Mouse (Mus musculus) kidney, embryonic 15.5 days (tissue): ENCODE results near the gene Sfxn5. TPM values are rescaled to one million over a fixed set of nuclear protein-coding genes. Genes with fewer than 3 reads are reported as not detected.

Experiments used
- ATAC-seq: fragments of 200-750 bp; cut with Nextera tagmentation; replicated peaks from 2 replicates; pipeline ENCODE4 v1.8.0; 2017; ENCODE audit warnings: moderate TSS enrichment; ENCODE audit not compliant: low FRiP score
- H3K27ac ChIP-seq: fragments of 300-500 bp; sonication (generic); 2 replicates; pipeline ENCODE4 v1.5.1; 2015; ENCODE audit warnings: mild to moderate bottlenecking, inconsistent platforms
- H3K27me3 ChIP-seq: fragments of 300-500 bp; sonication (generic); 2 replicates; pipeline ENCODE4 v1.6.1; 2015; ENCODE audit warnings: inconsistent platforms
- H3K36me3 ChIP-seq: fragments of 300-500 bp; sonication (generic); 2 replicates; pipeline ENCODE4 v1.6.1; 2015; ENCODE audit warnings: inconsistent platforms
- H3K4me1 ChIP-seq: fragments of 300-500 bp; sonication (generic); 2 replicates; pipeline ENCODE4 v1.6.1; 2015; ENCODE audit warnings: inconsistent platforms
- H3K4me2 ChIP-seq: fragments of 300-500 bp; sonication (generic); 2 replicates; pipeline ENCODE4 v1.6.1; 2015; ENCODE audit warnings: moderate library complexity, mild to moderate bottlenecking, inconsistent platforms
- H3K4me3 ChIP-seq: fragments of 300-500 bp; sonication (generic); replicated peaks from 2 replicates; pipeline ENCODE4 v1.5.1; 2015; ENCODE audit warnings: mild to moderate bottlenecking, inconsistent platforms
- H3K9ac ChIP-seq: fragments of 300-500 bp; sonication (generic); 2 replicates; pipeline ENCODE4 v1.6.1; 2015; ENCODE audit warnings: mild to moderate bottlenecking, inconsistent platforms
- H3K9me3 ChIP-seq: fragments of 300-500 bp; sonication (generic); replicated peaks from 2 replicates; pipeline ENCODE4 v1.6.1; 2016; ENCODE audit warnings: inconsistent platforms
- WGBS: fragments of 180-500 bp; shearing (Covaris S2); methylation state at CpG from one replicate; pipeline ENCODE4 v1.1.7; 2015; ENCODE audit warnings: mixed read lengths; 5-methylcytosine and 5-hydroxymethylcytosine counted together
- polyA plus RNA-seq: library from polyadenylated mRNA; unstranded; fragments of >200 nt; fragmentation: Nextera tagmentation; extraction: Ambion mirVana; gene quantifications from 2 replicates; pipeline ENCODE4 v1.2.1, GENCODE M21; 2015

The Sfxn5 gene
- polyA plus RNA-seq, 1 experiment from 2014 or later = 12.9 TPM

- 90% methylated on average over 5 of the region's 5 CpGs for WGBS
- Histone ChIP-seq H3K4me2 (no peak overlapping the region), H3K36me3 (no peaks in the 10 kb centered on the region), H3K4me3 (no peak overlapping the region), H3K27me3 (no peaks in the 10 kb centered on the region), H3K4me1 (peaks cover 22% of the 10 kb centered on the region), H3K27ac (no peak overlapping the region), H3K9ac (no peak overlapping the region), H3K9me3 (no peaks in the 10 kb centered on the region)
- ATAC-seq = no peak
These were observed 30.1 kb upstream of the Sfxn5 start for GRCm38 (mm10) chr6:85363231-85363905.

DNA sequence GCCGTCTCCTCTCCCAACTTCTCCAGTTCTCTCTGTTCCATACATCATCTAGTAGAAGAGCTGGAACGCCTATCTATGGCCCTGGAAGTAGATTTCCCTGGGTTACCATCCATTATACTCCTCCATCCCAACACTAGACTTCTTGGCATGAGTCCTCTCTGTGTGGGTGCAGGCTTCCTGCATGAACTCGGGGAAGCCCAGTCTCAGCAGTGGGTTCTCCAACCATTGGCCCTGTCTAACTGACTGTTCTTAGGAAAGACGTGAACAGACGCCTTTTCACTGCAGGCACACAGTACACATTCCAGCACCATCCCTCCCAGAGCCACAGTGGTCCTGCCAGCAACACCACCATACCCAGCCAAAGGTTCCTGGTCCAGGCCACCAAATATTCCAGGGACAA lies 29.4 kb upstream of the Sfxn5 start:
- H3K4me3 ChIP-seq = no peak overlapping the region
- H3K27me3 ChIP-seq = no peaks in the 10 kb centered on the region
- H3K9ac ChIP-seq = no peak overlapping the region
- H3K9me3 ChIP-seq = no peaks in the 10 kb centered on the region
- no peak overlapping the region for H3K27ac ChIP-seq
- peaks cover 15% of the 10 kb centered on the region for H3K4me1 ChIP-seq
- 84% methylated on average over 5 of the region's 5 CpGs for WGBS
- ATAC-seq = no peak
- H3K4me2 ChIP-seq = no peak overlapping the region
- H3K36me3 ChIP-seq = no peaks in the 10 kb centered on the region

GRCm38 (mm10) chr6:85360311-85360710 lies 27.1 kb upstream of the Sfxn5 start:
- Histone ChIP-seq H3K9ac (no peak overlapping the region), H3K4me2 (no peak overlapping the region), H3K27me3 (no peaks in the 10 kb centered on the region), H3K36me3 (no peaks in the 10 kb centered on the region), H3K9me3 (no peaks in the 10 kb centered on the region), H3K4me3 (no peak overlapping the region), H3K4me1 (0 out of 2 replicates have a peak, but pooled peaks cover 3% of the 10 kb centered on the region), H3K27ac (no peak overlapping the region)
- 0 out of 2 replicates have a peak, but pooled peaks have one; percentile 29 for ATAC-seq
- WGBS = 85% methylated on average over 5 of the region's 5 CpGs

DNA sequence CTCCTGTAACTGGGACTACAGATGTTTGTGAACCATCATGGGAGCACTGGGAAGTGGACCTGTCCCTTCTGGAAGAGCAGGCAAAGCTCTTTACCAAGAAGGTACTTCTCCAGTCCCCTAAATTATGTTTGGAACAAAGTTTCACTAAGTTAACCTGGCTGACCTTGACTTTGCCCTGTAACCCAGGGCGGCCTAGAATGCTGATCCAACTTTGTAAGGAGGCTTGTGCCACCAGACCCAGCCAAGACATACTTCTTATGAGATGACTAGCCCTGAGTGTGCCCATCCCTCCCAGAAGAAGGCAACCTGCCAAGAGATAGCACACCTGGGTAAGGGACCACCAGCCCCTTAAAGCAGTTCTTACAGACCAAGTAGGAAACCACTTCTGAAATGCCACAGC lies 25.7 kb upstream of the Sfxn5 start:
- H3K9ac ChIP-seq = no peak overlapping the region
- H3K27ac ChIP-seq = no peak overlapping the region
- no peaks in the 10 kb centered on the region for H3K9me3 ChIP-seq
- no peaks in the 10 kb centered on the region for H3K27me3 ChIP-seq
- no peak for ATAC-seq
- H3K4me2 ChIP-seq = no peak overlapping the region
- H3K4me3 ChIP-seq = no peak overlapping the region
- H3K4me1 ChIP-seq = 0 out of 2 replicates have a peak, but pooled peaks cover 3% of the 10 kb centered on the region
- 78% methylated on average over 1 of the region's 1 CpGs for WGBS
- no peaks in the 10 kb centered on the region for H3K36me3 ChIP-seq

GRCm38 (mm10) chr6:85356682-85357465 lies 23.7 kb upstream of the Sfxn5 start:
- WGBS = 56% methylated on average over 4 of the region's 4 CpGs
- Histone ChIP-seq H3K4me2 (no peak overlapping the region), H3K4me1 (0 out of 2 replicates have a peak, but pooled peaks cover 3% of the 10 kb centered on the region), H3K27ac (peak overlapping the region; percentile 18), H3K36me3 (no peaks in the 10 kb centered on the region), H3K9ac (no peak overlapping the region), H3K4me3 (no peak overlapping the region), H3K9me3 (no peaks in the 10 kb centered on the region), H3K27me3 (no peaks in the 10 kb centered on the region)
- no peak for ATAC-seq

DNA sequence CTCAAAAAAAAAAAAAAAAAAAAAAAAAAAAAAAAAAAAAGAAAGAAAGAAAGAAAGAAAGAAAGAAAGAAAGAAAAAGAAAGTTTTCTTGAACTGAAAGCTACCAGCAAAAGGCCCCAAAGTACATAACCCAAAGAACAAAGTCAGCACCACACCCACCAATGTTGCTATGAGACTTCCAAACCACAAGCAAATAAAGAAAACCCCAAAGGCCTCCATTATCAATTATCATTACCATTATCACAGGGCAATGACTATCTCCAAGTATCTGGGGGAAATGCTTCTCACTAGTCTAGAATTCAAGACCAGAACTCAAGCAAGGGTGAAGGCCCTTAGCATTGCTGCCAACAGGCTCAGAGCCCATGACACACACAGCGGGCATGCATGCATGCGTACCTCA lies 22.5 kb upstream of the Sfxn5 start:
- no peak for ATAC-seq
- H3K9ac ChIP-seq = no peak overlapping the region
- H3K9me3 ChIP-seq = no peaks in the 10 kb centered on the region
- no peaks in the 10 kb centered on the region for H3K36me3 ChIP-seq
- 98% methylated on average over 2 of the region's 2 CpGs for WGBS
- no peaks in the 10 kb centered on the region for H3K27me3 ChIP-seq
- 0 out of 2 replicates have a peak, but pooled peaks cover 3% of the 10 kb centered on the region for H3K4me1 ChIP-seq
- H3K4me2 ChIP-seq = no peak overlapping the region
- H3K4me3 ChIP-seq = no peak overlapping the region
- H3K27ac ChIP-seq = no peak overlapping the region

- no peak for ATAC-seq
- WGBS = 75% methylated on average over 6 of the region's 6 CpGs
These were observed 21.5 kb upstream of the Sfxn5 start for GRCm38 (mm10) chr6:85354709-85355108.

DNA sequence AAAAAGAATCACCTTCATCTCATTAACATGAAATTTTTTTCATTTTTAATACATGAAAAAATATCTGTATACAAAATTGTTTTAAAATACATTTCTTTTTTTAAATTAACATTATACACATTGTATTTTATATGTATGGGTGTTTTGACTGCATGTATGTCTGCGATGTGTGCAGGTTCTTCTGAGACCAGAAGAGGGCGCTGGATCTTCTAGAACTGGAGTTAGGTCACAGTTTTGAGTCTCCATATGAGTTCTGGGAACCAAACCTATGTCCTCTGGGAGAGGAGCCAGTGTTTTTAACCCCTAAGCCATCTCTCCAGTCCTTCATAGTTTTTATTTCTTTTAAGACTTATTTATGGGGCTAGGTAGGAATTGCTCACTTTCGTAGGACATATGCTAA lies 20.5 kb upstream of the Sfxn5 start:
- Histone ChIP-seq H3K27me3 (no peaks in the 10 kb centered on the region), H3K9ac (no peak overlapping the region), H3K27ac (no peak overlapping the region), H3K4me1 (peaks cover 12% of the 10 kb centered on the region), H3K9me3 (no peaks in the 10 kb centered on the region), H3K4me3 (no peak overlapping the region), H3K4me2 (no peak overlapping the region), H3K36me3 (no peaks in the 10 kb centered on the region)
- no peak for ATAC-seq
- 65% methylated on average over 3 of the region's 3 CpGs for WGBS

More at GRCm38 (mm10) chr6:85354709-85355108, 21.5 kb upstream of the Sfxn5 start:
- Histone ChIP-seq H3K27me3 (no peaks in the 10 kb centered on the region), H3K27ac (no peak overlapping the region), H3K4me3 (no peak overlapping the region), H3K9me3 (no peaks in the 10 kb centered on the region), H3K4me2 (no peak overlapping the region), H3K4me1 (peaks cover 3% of the 10 kb centered on the region), H3K36me3 (no peaks in the 10 kb centered on the region), H3K9ac (no peak overlapping the region)

- Histone ChIP-seq H3K4me1 (peaks cover 9% of the 10 kb centered on the region), H3K27ac (no peak overlapping the region), H3K36me3 (peaks cover 14% of the 10 kb centered on the region), H3K9ac (no peak overlapping the region), H3K9me3 (no peaks in the 10 kb centered on the region), H3K27me3 (no peaks in the 10 kb centered on the region), H3K4me2 (no peak overlapping the region), H3K4me3 (no peak overlapping the region)
- 87% methylated on average over 1 of the region's 1 CpGs for WGBS
- no peak for ATAC-seq
These were observed 16.9 kb upstream of the Sfxn5 start for GRCm38 (mm10) chr6:85350157-85350556.

GRCm38 (mm10) chr6:85349246-85349645 lies 16.0 kb upstream of the Sfxn5 start:
- ATAC-seq = peak; percentile 78
- WGBS = 37% methylated on average over 7 of the region's 7 CpGs
- Histone ChIP-seq H3K4me2 (no peak overlapping the region), H3K27ac (peak overlapping the region; percentile 72), H3K4me3 (no peak overlapping the region), H3K27me3 (no peaks in the 10 kb centered on the region), H3K9ac (no peak overlapping the region), H3K36me3 (peaks cover 14% of the 10 kb centered on the region), H3K9me3 (no peaks in the 10 kb centered on the region), H3K4me1 (peaks cover 9% of the 10 kb centered on the region)

DNA sequence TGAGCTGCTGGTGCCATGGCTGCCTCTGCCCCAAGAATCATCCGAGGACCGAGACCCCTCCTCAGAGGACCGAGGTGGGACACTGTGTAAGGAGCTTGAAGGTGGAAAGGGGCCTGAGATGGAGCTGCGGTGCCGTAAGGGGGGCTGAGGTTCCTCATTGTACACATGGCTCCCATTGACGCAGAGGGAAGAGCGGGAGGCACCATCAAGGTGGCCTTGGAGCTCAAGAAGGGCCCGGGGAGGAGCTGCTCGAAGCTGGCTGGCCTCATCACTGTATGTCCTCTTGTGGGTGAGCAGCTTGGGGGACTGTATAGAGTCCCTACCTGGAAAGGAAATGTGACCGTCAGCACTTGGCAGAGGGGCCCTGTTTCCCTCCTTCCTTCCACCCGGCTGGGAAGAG lies 14.9 kb upstream of the Sfxn5 start:
- Histone ChIP-seq H3K9ac (no peak overlapping the region), H3K27ac (0 out of 2 replicates have a peak overlapping the region, but pooled peaks have one; percentile 1), H3K9me3 (no peaks in the 10 kb centered on the region), H3K36me3 (peaks cover 14% of the 10 kb centered on the region), H3K4me2 (no peak overlapping the region), H3K4me3 (no peak overlapping the region), H3K27me3 (no peaks in the 10 kb centered on the region), H3K4me1 (peaks cover 9% of the 10 kb centered on the region)
- ATAC-seq = no peak
- WGBS = 88% methylated on average over 11 of the region's 11 CpGs

GRCm38 (mm10) chr6:85346028-85346634 lies 12.9 kb upstream of the Sfxn5 start:
- no peak overlapping the region for H3K4me3 ChIP-seq
- H3K27me3 ChIP-seq = no peaks in the 10 kb centered on the region
- H3K9me3 ChIP-seq = no peaks in the 10 kb centered on the region
- H3K4me2 ChIP-seq = no peak overlapping the region
- H3K27ac ChIP-seq = no peak overlapping the region
- H3K4me1 ChIP-seq = peaks cover 9% of the 10 kb centered on the region
- peak; percentile 83 for ATAC-seq
- peaks cover 22% of the 10 kb centered on the region for H3K36me3 ChIP-seq
- 43% methylated on average over 6 of the region's 6 CpGs for WGBS
- no peak overlapping the region for H3K9ac ChIP-seq
